Mouse (Mus musculus) bone marrow, adult 2 months (tissue): ENCODE results near the gene Gphn. TPM values are rescaled to one million over a fixed set of nuclear protein-coding genes. Genes with fewer than 3 reads are reported as not detected.

Experiments
- H3K27ac ChIP-seq: fragments of 200-500 bp; 2 replicates; pipeline ENCODE4 v1.5.1; 2012; ENCODE audit warnings: low read depth, mild to moderate bottlenecking, control low read depth, inconsistent platforms, low read length; ENCODE audit not compliant: control insufficient read depth, poor library complexity, insufficient read depth
- H3K4me1 ChIP-seq: fragments of 200-500 bp; 2 replicates; pipeline ENCODE4 v1.6.1; 2011; ENCODE audit warnings: low read length; ENCODE audit not compliant: control insufficient read depth, insufficient read depth
- H3K4me3 ChIP-seq: fragments of 200-500 bp; replicated peaks from 2 replicates; pipeline ENCODE3; 2011; ENCODE audit warnings: mild to moderate bottlenecking, low read depth, low read length, control low read depth; ENCODE audit not compliant: control insufficient read depth
- CTCF ChIP-seq: fragments of 200-500 bp; IDR thresholded peaks from 2 replicates; pipeline ENCODE4 v1.5.1; 2011; ENCODE audit warnings: low read length, control low read depth; ENCODE audit not compliant: control insufficient read depth, insufficient read depth
- POLR2A ChIP-seq: fragments of 200-500 bp; IDR thresholded peaks from 2 replicates; pipeline ENCODE4 v1.6.1; 2011; ENCODE audit warnings: low read depth, mild to moderate bottlenecking, control low read depth, low read length, borderline replicate concordance; ENCODE audit not compliant: control insufficient read depth
- WGBS: fragments of 180-500 bp; shearing (Covaris S2); methylation state at CpG from one replicate; pipeline ENCODE4 v1.1.7; 2018; 5-methylcytosine and 5-hydroxymethylcytosine counted together
- polyA plus RNA-seq: library from polyadenylated mRNA; stranded (reverse); fragments of >200 nt; gene quantifications from 2 replicates; pipeline ENCODE4 v1.2.4, GENCODE M21; 2011; ENCODE audit warnings: low replicate concordance; ENCODE audit not compliant: missing spikeins, insufficient read depth, insufficient read length

The Gphn gene
- polyA plus RNA-seq, 1 experiment: 3.7 TPM

- Histone ChIP-seq H3K27ac (no peak overlapping the region), H3K4me1 (no peaks in the 10 kb centered on the region), H3K4me3 (no peak overlapping the region)
- whole genome bisulfite sequencing: 85% methylated on average over 2 of the region's 2 CpGs
- TF ChIP-seq POLR2A (no peak), CTCF (no peak)
These were observed 467.1 kb downstream of the Gphn start for GRCm38 (mm10) chr12:78693281-78693680.

- TF ChIP-seq CTCF (no peak), POLR2A (no peak)
- Histone ChIP-seq H3K27ac (no peak overlapping the region), H3K4me1 (no peaks in the 10 kb centered on the region; the same call in 1 of the 2 replicates), H3K4me3 (no peak overlapping the region)
- 40% methylated on average over 2 of the region's 2 CpGs for WGBS
These were observed 491.6 kb downstream of the Gphn start for GRCm38 (mm10) chr12:78717783-78718182.

GRCm38 (mm10) chr12:78727723-78728122, 501.5 kb downstream of the Gphn start:
- no peaks in the 10 kb centered on the region for H3K4me1 ChIP-seq
- TF ChIP-seq POLR2A (no peak), CTCF (no peak)
- 69% methylated on average over 4 of the region's 4 CpGs for WGBS
- no peak overlapping the region for H3K27ac ChIP-seq
- H3K4me3 ChIP-seq: no peak overlapping the region

Other genes starting within 250 kb of the Gphn start
- not detected in 2 replicates for gene Gm6657, start 32.1 kb upstream of the Gphn start, polyA plus RNA-seq